ENCODE assay signal across 22 mouse cellular contexts in the genomic region with DNA sequence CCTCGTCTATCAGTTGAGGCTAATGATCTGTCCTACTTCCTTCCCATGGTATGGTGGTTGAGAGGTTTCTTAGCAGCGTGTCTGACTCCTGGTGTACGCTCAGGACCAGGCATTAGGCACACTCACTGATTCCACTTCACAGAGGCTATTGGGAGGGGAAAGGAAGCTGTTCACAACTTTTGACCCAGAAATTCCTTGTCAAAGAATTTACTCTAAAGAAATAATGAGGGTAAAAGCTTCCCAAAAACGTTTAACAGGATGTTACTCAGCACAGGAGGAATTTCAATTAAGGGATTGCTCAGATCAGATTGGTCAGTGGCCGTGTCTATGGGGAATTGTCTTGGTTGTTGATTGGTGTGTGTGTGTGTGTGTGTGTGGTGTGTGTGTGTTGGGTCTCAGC. TPM values are rescaled to one million over a fixed set of nuclear protein-coding genes. Genes with fewer than 3 reads are reported as not detected.
"Had no signal": no experiment of that assay in that cellular context is flagged by ENCODE, and none has a peak within 500 bp of the region (broad histone marks: within the 10 kb centered on the region; RNA-seq: fewer than 3 reads in every experiment).

No protein-coding gene starts in this region.

- H3K27ac ChIP-seq: limb, embryonic 13.5 days; liver, embryonic 15.5 days; midbrain, embryonic 10.5 days; neural tube, embryonic 15.5 days had no signal

- H3K4me1 ChIP-seq: limb, embryonic 13.5 days; midbrain, embryonic 10.5 days; neural tube, embryonic 15.5 days had no signal

- H3K9me3 ChIP-seq: limb, embryonic 13.5 days; liver, embryonic 15.5 days; midbrain, embryonic 10.5 days; neural tube, embryonic 15.5 days had no signal

- H3K36me3 ChIP-seq: limb, embryonic 13.5 days; liver, embryonic 15.5 days; midbrain, embryonic 10.5 days; neural tube, embryonic 15.5 days had no signal

- H3K4me3 ChIP-seq: limb, embryonic 13.5 days; liver, embryonic 15.5 days; midbrain, embryonic 10.5 days; myocyte; neural tube, embryonic 15.5 days had no signal

- H3K27me3 ChIP-seq: limb, embryonic 13.5 days; liver, embryonic 15.5 days; neural tube, embryonic 15.5 days had no signal

- DNase-seq: kidney, adult 18-20 months; kidney, postnatal 14 days; left cerebral cortex, postnatal 4 days; lung, embryonic 14.5 days; lung, postnatal 10 days; lung, postnatal 4 days; midbrain, embryonic 14.5 days; right cerebral cortex, postnatal 14 days; thymus, postnatal 4 days had no signal

RNA-seq across cellular contexts. Expression of gene Tmem273, which starts 1.9 kb away (rescaled TPM):
- total RNA-seq: left cerebral cortex, postnatal 4 days had no signal

RNA-seq across cellular contexts. Expression of gene Fam170b, which starts 46.1 kb away (rescaled TPM):
- total RNA-seq: layer of hippocampus, adult 8-10 months; layer of hippocampus, postnatal 14 days; left cerebral cortex, adult 18-20 months; left cerebral cortex, postnatal 10 days; left cerebral cortex, postnatal 4 days had no signal
- polyA plus RNA-seq: large intestine, adult 2 months; limb, embryonic 13.5 days; liver, embryonic 11.5 days; midbrain, embryonic 10.5 days; midbrain, embryonic 14.5 days; myocyte; neural tube, embryonic 11.5 days; neural tube, embryonic 15.5 days; spleen, adult 2 months had no signal
